Mouse (Mus musculus): ENCODE measurements around the gene Coro1c.

DNA sequence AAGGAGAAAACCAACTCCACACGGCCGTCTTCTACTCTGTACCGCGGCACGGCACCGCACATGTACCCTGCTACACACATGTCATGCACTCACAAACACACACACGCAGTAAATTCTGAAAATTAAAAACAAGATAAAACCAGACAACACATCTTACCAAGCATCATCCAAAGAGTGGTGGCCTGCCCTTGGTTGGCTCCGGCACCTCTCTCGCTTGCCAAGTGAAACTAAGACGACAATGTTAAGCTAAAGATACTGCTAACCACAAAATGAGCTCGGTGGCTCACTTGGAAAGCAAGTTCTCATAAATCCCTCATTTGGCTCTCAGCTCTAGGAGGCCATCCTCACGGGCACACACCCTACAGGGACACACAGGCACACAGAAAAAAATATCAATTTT lies 9.0 kb downstream of the Coro1c start:
- TF ChIP-seq TAL1 (IDR thresholded peaks at IDR 0.05; ENCODE audit: low read length) (no peak), GATA1 (IDR thresholded peaks at IDR 0.05; ENCODE audit: low read length) (no peak)
